Mouse (Mus musculus) bone marrow macrophage, adult 2 months (primary cell): ENCODE results near the gene Ccdc157.

ENCODE experiments used
- CTCF ChIP-seq: IDR thresholded peaks from 2 replicates; pipeline ENCODE4 v1.5.1; 2012; ENCODE audit warnings: low read depth, mild to moderate bottlenecking, low read length, moderate library complexity
- POLR2A ChIP-seq: IDR thresholded peaks from 2 replicates; pipeline ENCODE4 v1.6.1; 2012; ENCODE audit warnings: mild to moderate bottlenecking, low read depth, low read length, borderline replicate concordance

DNA sequence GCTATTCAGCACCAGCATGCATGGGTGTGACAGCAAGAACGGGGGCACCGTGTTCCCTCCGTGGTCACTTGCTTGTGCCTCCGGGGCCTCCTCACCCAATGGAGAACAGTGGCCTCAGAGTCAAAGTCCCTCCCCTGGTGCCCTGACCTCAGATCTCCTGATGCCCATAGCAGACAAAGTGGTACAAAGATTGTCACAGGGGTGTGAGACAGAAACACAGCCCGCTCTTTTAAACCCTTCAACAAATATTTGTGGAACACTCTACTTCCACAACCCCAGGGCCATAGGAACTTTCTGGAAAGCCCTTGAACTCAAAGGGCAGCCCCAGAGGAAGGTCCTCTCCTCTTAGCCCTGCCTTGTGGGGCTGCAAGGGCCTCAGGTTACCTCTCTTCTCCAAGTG, 37.9 kb downstream of the Ccdc157 start:
- no peak for TF ChIP-seq CTCF
- no peak for TF ChIP-seq POLR2A
